Mouse (Mus musculus): ENCODE data around the gene Dhdh.

- TF ChIP-seq EP300 (IDR thresholded peaks at IDR 0.05; ENCODE audit: low read depth): no peak
- no peak for TF ChIP-seq CTCF (IDR thresholded peaks at IDR 0.05; ENCODE audit: low read depth)
Observed at GRCm38 (mm10) chr7:45515436-45515835, 26.8 kb upstream of the Dhdh start.

Measured in liver, embryonic 14.5 days (tissue).